Mouse (Mus musculus) forebrain, embryonic 14.5 days (tissue): ENCODE measurements around the gene Bcl2. TPM values are rescaled to one million over a fixed set of nuclear protein-coding genes. Genes with fewer than 3 reads are reported as not detected.
A peak's percentile ranks its signal among the peaks of the same experiment; 100 is the strongest.
"Not testable (repeated sequence)": the region's sequence is repeated elsewhere in the genome, so short reads cannot be mapped to it uniquely, and the experiment has no call there.

Source experiments
- ATAC-seq: fragments of 200-750 bp; cut with Nextera tagmentation; 2 replicates; pipeline ENCODE4 v1.8.0; 2017; ENCODE audit warnings: mild to moderate bottlenecking, moderate library complexity
- DNase-seq: peaks from one replicate; pipeline ENCODE4 v3.0.0-alpha.2; 2015; ENCODE audit warnings: low spot score
- H3K27ac ChIP-seq: fragments of 300-500 bp; sonication (generic); 2 replicates; pipeline ENCODE4 v1.5.1; 2014; ENCODE audit warnings: low read depth, mild to moderate bottlenecking, control low read depth, low read length, moderate library complexity
- H3K27me3 ChIP-seq: fragments of 300-500 bp; sonication (generic); replicated peaks from 2 replicates; pipeline ENCODE4 v1.6.1; 2014; ENCODE audit warnings: low read length, control low read depth, mixed read lengths; ENCODE audit not compliant: control insufficient read depth, insufficient read depth
- H3K36me3 ChIP-seq: fragments of 300-500 bp; sonication (generic); 2 replicates; pipeline ENCODE4 v1.6.1; 2014; ENCODE audit warnings: low read length, control low read depth; ENCODE audit not compliant: control insufficient read depth, insufficient read depth
- H3K4me1 ChIP-seq: fragments of 300-500 bp; sonication (generic); 2 replicates; pipeline ENCODE4 v1.6.1; 2014; ENCODE audit warnings: antibody characterized with exemption, low read length, control low read depth; ENCODE audit not compliant: control insufficient read depth, insufficient read depth
- H3K4me2 ChIP-seq: fragments of 300-500 bp; sonication (generic); 2 replicates; pipeline ENCODE4 v1.6.1; 2014; ENCODE audit warnings: mild to moderate bottlenecking, control low read depth, low read length
- H3K4me3 ChIP-seq: fragments of 300-500 bp; sonication (generic); 2 replicates; pipeline ENCODE4 v1.5.1; 2014; ENCODE audit warnings: low read depth, low read length, control low read depth
- H3K9ac ChIP-seq: fragments of 300-500 bp; sonication (generic); 2 replicates; pipeline ENCODE4 v1.6.1; 2014; ENCODE audit warnings: mild to moderate bottlenecking, low read length, control low read depth, moderate library complexity
- H3K9me3 ChIP-seq: fragments of 300-500 bp; sonication (generic); replicated peaks from 2 replicates; pipeline ENCODE4 v1.6.1; 2016; ENCODE audit warnings: low read length, control low read depth, mixed read lengths; ENCODE audit not compliant: control insufficient read depth
- WGBS: fragments of 180-500 bp; shearing (Covaris S2); extraction: QIAGEN DNeasy Blood & Tissue Kit; methylation state at CpG from one replicate; pipeline ENCODE4 v1.1.7; 2014; 5-methylcytosine and 5-hydroxymethylcytosine counted together
- polyA plus RNA-seq: library from polyadenylated mRNA; unstranded; fragments of >200 nt; fragmentation: Nextera tagmentation; extraction: Ambion mirVana; gene quantifications from 2 replicates; pipeline ENCODE4 v1.2.1, GENCODE M21; 2014

Bcl2 gene
- polyA plus RNA-seq, 1 experiment from 2014 or later = 5.3 TPM

DNA sequence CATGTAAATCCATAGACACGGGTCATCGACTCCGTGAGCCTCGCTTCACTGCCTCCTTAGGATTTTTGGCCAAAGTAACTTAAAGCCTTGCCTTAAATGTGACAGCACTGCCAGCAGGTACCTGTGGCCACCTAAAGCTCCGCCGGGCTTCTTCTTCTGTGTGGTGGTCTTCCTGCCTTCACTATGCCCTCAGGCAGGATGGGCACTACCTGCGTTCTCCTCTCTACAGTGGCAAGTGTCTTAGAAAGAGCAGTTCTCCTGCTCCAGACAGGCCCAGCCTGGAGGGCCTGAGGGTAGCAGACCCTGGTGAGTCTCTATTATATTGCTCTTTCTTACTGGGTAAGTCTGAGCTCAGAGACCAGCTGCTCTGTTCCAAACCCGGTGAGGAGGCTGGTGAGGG, 172.2 kb downstream of the Bcl2 start:
- no peak for ATAC-seq
- H3K9ac ChIP-seq = no peak overlapping the region
- no peaks in the 10 kb centered on the region for H3K36me3 ChIP-seq
- no peaks in the 10 kb centered on the region for H3K4me1 ChIP-seq
- no peak overlapping the region for H3K4me2 ChIP-seq
- 78% methylated on average over 8 of the region's 8 CpGs for WGBS
- H3K4me3 ChIP-seq = no peak overlapping the region
- H3K27me3 ChIP-seq = no peaks in the 10 kb centered on the region
- no peak for DNase-seq
- H3K9me3 ChIP-seq = no peaks in the 10 kb centered on the region
- no peak overlapping the region for H3K27ac ChIP-seq

GRCm38 (mm10) chr1:106540130-106540529, 173.9 kb downstream of the Bcl2 start:
- no peaks in the 10 kb centered on the region for H3K27me3 ChIP-seq
- no peak overlapping the region for H3K4me2 ChIP-seq
- H3K36me3 ChIP-seq = no peaks in the 10 kb centered on the region
- DNase-seq (no peak), ATAC-seq (no peak)
- H3K4me1 ChIP-seq = no peaks in the 10 kb centered on the region
- H3K9ac ChIP-seq = no peak overlapping the region
- 70% methylated on average over 3 of the region's 3 CpGs for WGBS
- no peaks in the 10 kb centered on the region for H3K9me3 ChIP-seq
- H3K4me3 ChIP-seq = no peak overlapping the region
- no peak overlapping the region for H3K27ac ChIP-seq

- Histone ChIP-seq H3K9ac (no peak overlapping the region), H3K4me2 (no peak overlapping the region), H3K27ac (no peak overlapping the region), H3K4me1 (no peaks in the 10 kb centered on the region), H3K9me3 (no peaks in the 10 kb centered on the region), H3K4me3 (no peak overlapping the region), H3K36me3 (no peaks in the 10 kb centered on the region), H3K27me3 (no peaks in the 10 kb centered on the region)
- DNase-seq (no peak), ATAC-seq (no peak)
- 86% methylated on average over 1 of the region's 1 CpGs for WGBS
These were observed 175.0 kb downstream of the Bcl2 start for GRCm38 (mm10) chr1:106539029-106539428.

GRCm38 (mm10) chr1:106534835-106535234, 179.2 kb downstream of the Bcl2 start:
- not testable (repeated sequence) for H3K36me3 ChIP-seq, H3K9me3 ChIP-seq, H3K27ac ChIP-seq, H3K9ac ChIP-seq, H3K4me1 ChIP-seq, DNase-seq, H3K4me3 ChIP-seq, H3K27me3 ChIP-seq, H3K4me2 ChIP-seq, ATAC-seq
- 90% methylated on average over 3 of the region's 3 CpGs for WGBS

DNA sequence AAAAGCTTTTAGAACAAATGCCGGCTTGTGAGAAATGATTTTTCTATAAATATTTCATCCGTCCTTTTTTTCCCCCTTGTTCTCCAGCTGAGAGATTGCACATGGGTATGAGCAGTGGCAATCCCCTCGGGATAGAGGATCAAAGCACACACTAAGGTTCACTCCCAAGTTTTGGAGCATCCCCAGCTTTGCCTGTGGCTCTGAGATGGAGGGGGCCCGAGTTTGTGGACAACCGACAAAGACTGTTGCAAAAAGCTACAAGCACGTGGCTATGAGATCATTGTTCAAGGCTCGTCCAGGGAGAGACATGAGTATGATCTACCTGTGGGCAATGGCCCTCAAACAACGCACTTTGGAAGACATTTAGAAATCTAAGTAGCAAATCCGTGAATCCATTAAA, 184.5 kb downstream of the Bcl2 start:
- no peak overlapping the region for H3K4me2 ChIP-seq
- H3K4me1 ChIP-seq = no peaks in the 10 kb centered on the region
- no peaks in the 10 kb centered on the region for H3K27me3 ChIP-seq
- no peaks in the 10 kb centered on the region for H3K9me3 ChIP-seq
- no peak overlapping the region for H3K9ac ChIP-seq
- H3K4me3 ChIP-seq = no peak overlapping the region
- DNase-seq (no peak), ATAC-seq (no peak)
- H3K36me3 ChIP-seq = no peaks in the 10 kb centered on the region
- WGBS = 91% methylated on average over 9 of the region's 9 CpGs
- no peak overlapping the region for H3K27ac ChIP-seq

GRCm38 (mm10) chr1:106527537-106527936, 186.5 kb downstream of the Bcl2 start:
- no peak overlapping the region for H3K9ac ChIP-seq
- no peaks in the 10 kb centered on the region for H3K9me3 ChIP-seq
- no peaks in the 10 kb centered on the region for H3K36me3 ChIP-seq
- no peaks in the 10 kb centered on the region for H3K4me1 ChIP-seq
- no peak overlapping the region for H3K27ac ChIP-seq
- no peak overlapping the region for H3K4me2 ChIP-seq
- no peaks in the 10 kb centered on the region for H3K27me3 ChIP-seq
- ATAC-seq (no peak), DNase-seq (no peak)
- 47% methylated on average over 1 of the region's 1 CpGs for WGBS
- no peak overlapping the region for H3K4me3 ChIP-seq

DNA sequence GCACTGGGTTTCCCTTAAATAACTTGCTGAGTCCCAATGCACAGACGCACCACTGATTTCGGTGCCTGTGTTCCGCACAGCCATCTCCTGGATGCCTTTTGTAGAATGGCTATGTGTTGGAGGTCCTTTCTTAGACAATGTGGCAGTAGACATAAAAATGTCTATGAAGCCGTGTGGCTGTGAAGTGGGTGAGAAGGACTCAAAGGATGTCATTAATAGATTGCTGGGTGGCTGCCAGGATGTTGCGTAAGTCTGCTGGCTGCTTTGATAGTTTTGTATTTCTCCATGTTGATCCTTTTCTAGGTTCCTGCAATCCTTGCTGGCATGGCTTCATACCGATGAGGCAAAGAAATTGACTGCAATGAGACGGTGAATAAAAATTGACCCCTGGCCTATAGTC, 187.3 kb downstream of the Bcl2 start:
- Histone ChIP-seq H3K9me3 (no peaks in the 10 kb centered on the region), H3K4me1 (no peaks in the 10 kb centered on the region), H3K27ac (no peak overlapping the region), H3K27me3 (no peaks in the 10 kb centered on the region), H3K9ac (no peak overlapping the region), H3K4me3 (no peak overlapping the region), H3K36me3 (no peaks in the 10 kb centered on the region), H3K4me2 (no peak overlapping the region)
- 74% methylated on average over 7 of the region's 7 CpGs for WGBS
- DNase-seq (peak; percentile 11), ATAC-seq (no peak)

GRCm38 (mm10) chr1:106526112-106526511, 188.0 kb downstream of the Bcl2 start:
- Histone ChIP-seq H3K36me3 (no peaks in the 10 kb centered on the region), H3K4me2 (no peak overlapping the region), H3K27me3 (no peaks in the 10 kb centered on the region), H3K27ac (no peak overlapping the region), H3K9me3 (no peaks in the 10 kb centered on the region), H3K4me1 (no peaks in the 10 kb centered on the region), H3K9ac (no peak overlapping the region), H3K4me3 (no peak overlapping the region)
- no peak for ATAC-seq
- DNase-seq = no peak
- WGBS = 91% methylated on average over 3 of the region's 3 CpGs

DNA sequence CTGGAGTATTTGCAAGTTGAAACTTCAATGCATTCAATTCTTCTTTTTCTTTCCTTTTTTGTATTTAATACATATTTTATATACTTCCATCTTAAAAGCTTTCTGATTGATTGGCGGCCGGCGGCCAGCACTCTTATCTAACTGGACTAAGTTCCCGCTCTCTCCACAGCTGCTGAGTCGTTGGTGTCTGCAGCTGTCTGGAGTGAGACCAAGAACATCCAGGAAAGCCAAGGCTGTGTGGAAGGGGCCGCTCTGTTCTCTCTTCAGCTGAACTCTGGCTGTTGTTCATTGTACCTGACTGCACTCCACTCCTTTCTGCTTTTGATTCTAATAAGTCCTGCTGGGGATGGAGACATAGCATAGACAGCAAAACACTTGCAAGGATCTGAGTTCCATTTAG, 190.3 kb downstream of the Bcl2 start:
- Histone ChIP-seq H3K27me3 (no peaks in the 10 kb centered on the region), H3K36me3 (no peaks in the 10 kb centered on the region), H3K9me3 (no peaks in the 10 kb centered on the region), H3K27ac (no peak overlapping the region), H3K9ac (no peak overlapping the region), H3K4me1 (no peaks in the 10 kb centered on the region), H3K4me3 (no peak overlapping the region), H3K4me2 (no peak overlapping the region)
- no peak for ATAC-seq
- no peak for DNase-seq
- 86% methylated on average over 6 of the region's 6 CpGs for WGBS

- Histone ChIP-seq H3K36me3 (no peaks in the 10 kb centered on the region), H3K4me2 (no peak overlapping the region), H3K4me1 (no peaks in the 10 kb centered on the region), H3K4me3 (no peak overlapping the region), H3K9me3 (no peaks in the 10 kb centered on the region), H3K27me3 (no peaks in the 10 kb centered on the region), H3K27ac (no peak overlapping the region), H3K9ac (no peak overlapping the region)
- ATAC-seq = no peak
- 78% methylated on average over 5 of the region's 5 CpGs for WGBS
- no peak for DNase-seq
These were observed 191.1 kb downstream of the Bcl2 start for GRCm38 (mm10) chr1:106523009-106523408.
